Mouse (Mus musculus) erythroblast, embryonic 14.5 days (primary cell): Measurements from ENCODE around the gene Fez2. TPM values are rescaled to one million over a fixed set of nuclear protein-coding genes. Genes with fewer than 3 reads are reported as not detected.

Experiments
- H3K27me3 ChIP-seq: 2 replicates; pipeline ENCODE4 v1.6.1; 2012; ENCODE audit warnings: inconsistent platforms; ENCODE audit not compliant: control insufficient read depth
- H3K36me3 ChIP-seq: 2 replicates; pipeline ENCODE4 v1.6.1; 2012; ENCODE audit warnings: mild to moderate bottlenecking, inconsistent platforms; ENCODE audit not compliant: control insufficient read depth
- H3K4me1 ChIP-seq: 2 replicates; pipeline ENCODE4 v1.6.1; 2012; ENCODE audit warnings: inconsistent platforms; ENCODE audit not compliant: control insufficient read depth
- H3K4me3 ChIP-seq: replicated peaks from 2 replicates; pipeline ENCODE3; 2012; ENCODE audit warnings: moderate library complexity, mild to moderate bottlenecking, inconsistent platforms
- H3K9me3 ChIP-seq: 2 replicates; pipeline ENCODE4 v1.6.1; 2012; ENCODE audit warnings: low read length, inconsistent platforms, mixed read lengths; ENCODE audit not compliant: control insufficient read depth
- GATA1 ChIP-seq: IDR thresholded peaks from 2 replicates; pipeline ENCODE4 v1.6.1; 2012; ENCODE audit warnings: low read length, inconsistent platforms, mixed read lengths
- TAL1 ChIP-seq: IDR thresholded peaks from 3 replicates; pipeline ENCODE4 v1.6.1; 2012; ENCODE audit warnings: low read length, inconsistent platforms, mixed read lengths
- polyA plus RNA-seq: library from polyadenylated mRNA; stranded (reverse); fragments of >175 nt; gene quantifications from 2 replicates; pipeline ENCODE4 v1.2.3, GENCODE M21; 2012

Fez2 gene
- polyA plus RNA-seq, 1 experiment, result 0.73 TPM

DNA sequence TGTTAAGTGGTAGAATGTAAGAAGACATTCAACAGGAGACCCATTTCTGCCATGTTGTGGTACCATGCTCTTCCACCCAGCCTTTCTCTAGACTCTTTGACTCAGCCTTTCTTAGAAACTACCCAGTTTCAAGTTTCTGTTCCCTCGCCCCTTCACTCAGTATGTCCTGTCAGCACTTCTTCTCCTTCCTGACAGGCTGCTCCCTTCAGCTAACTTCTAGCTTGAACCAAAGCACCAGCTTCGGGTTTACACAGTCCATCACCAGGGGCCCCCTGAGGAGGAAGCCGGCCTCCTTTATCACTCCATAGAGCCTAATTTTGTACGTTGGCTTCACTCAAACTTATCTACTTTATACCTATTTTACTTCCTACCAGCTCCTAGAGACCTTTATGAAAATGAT, 1.3 kb upstream of the Fez2 start:
- Histone ChIP-seq H3K9me3 (no peaks in the 10 kb centered on the region), H3K4me3 (no peak overlapping the region), H3K27me3 (no peaks in the 10 kb centered on the region), H3K4me1 (peaks cover 45% of the 10 kb centered on the region), H3K36me3 (no peaks in the 10 kb centered on the region; the same call in 1 of the 2 replicates)
- TF ChIP-seq GATA1, result no peak
- no peak for TF ChIP-seq TAL1

DNA sequence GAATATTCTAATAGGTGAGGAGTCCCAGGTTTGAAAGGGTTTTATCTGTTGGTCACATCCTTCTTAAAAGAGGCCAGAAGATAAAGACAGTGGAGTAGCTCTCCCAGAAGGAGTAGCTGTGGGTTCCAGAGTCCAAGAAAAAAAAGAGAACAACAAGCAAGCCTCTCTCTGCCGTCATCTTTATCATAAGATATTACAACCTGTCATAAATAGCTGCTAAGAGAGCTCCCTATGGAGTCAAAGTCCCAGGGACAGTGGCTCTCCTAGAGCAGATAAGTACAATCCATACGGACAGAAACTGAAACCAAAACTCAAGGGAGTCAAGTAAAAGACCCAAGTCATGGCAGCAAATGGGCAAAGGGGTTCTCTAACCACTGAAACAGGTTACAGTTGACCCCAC, 2.7 kb downstream of the Fez2 start:
- no peak overlapping the region for H3K4me3 ChIP-seq
- no peak for TF ChIP-seq GATA1
- no peak for TF ChIP-seq TAL1

DNA sequence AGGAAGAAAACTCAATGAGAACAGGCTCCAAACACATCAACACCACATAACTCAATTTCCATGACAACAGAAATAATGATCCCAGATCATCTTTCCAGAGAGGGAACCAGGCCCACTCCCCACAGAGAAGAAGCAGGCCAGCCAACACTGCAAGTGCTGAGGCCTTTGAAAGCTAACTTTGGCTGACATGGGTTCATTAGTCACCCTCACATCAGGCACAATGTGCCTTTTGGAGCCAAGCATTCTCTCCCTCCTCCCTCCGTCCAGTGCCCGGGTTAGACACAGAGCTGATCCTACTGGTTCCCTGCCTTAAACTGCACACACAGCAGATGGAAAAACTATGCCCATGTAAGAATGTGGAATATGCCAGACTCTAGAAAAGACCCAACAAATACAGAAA, 8.1 kb downstream of the Fez2 start:
- TF ChIP-seq GATA1 (no peak), TAL1 (no peak)
- no peaks in the 10 kb centered on the region for H3K9me3 ChIP-seq
- peaks cover 4% of the 10 kb centered on the region for H3K4me1 ChIP-seq
- peaks cover 41% of the 10 kb centered on the region for H3K36me3 ChIP-seq
- H3K27me3 ChIP-seq, result no peaks in the 10 kb centered on the region
- H3K4me3 ChIP-seq, result no peak overlapping the region

More for the DNA sequence above, 2.7 kb downstream of the Fez2 start:
- H3K9me3 ChIP-seq, result no peaks in the 10 kb centered on the region
- peaks cover 45% of the 10 kb centered on the region for H3K4me1 ChIP-seq
- no peaks in the 10 kb centered on the region for H3K27me3 ChIP-seq
- peaks cover 23% of the 10 kb centered on the region for H3K36me3 ChIP-seq

DNA sequence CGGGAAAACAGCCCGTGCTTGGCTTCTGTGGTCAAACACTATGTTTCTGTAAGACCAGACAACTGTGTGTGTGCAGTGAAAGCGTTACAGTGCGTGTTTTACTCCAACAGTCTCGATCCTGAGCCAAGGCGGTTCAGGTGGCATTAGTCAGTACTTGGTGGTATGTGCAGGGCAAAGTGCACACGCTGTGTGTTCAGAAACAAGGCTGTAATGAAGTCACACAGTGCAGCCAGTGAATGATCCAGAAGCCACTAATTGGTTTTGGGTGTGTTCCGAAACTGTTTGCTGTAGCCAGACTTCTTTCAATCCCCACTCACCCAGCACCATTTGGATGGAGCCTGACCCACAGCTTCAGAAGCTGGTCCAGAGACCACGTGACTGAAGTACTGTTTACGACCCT, 9.6 kb downstream of the Fez2 start:
- peaks cover 54% of the 10 kb centered on the region for H3K36me3 ChIP-seq

DNA sequence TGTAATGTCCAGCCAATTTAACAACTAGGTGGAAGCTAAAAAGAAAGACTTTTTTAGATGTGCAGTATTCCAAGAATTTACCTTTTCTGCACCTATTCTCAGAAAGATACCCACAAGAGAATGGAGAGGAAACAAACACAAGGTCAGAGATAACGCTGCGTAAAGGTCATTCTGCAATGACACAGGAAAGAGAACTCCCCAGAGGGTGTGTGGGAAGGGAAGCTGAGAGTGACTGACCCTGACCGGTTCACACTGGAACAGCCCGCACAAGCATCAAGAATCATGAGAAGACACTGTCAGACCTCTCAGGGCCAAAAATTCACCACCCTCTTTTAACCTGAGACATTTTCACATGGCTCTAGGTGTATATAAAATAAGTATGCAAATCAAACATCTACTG, 10.4 kb downstream of the Fez2 start:
- peaks cover 54% of the 10 kb centered on the region for H3K36me3 ChIP-seq
- H3K27me3 ChIP-seq, result no peaks in the 10 kb centered on the region
- H3K9me3 ChIP-seq, result no peaks in the 10 kb centered on the region
- no peak overlapping the region for H3K4me3 ChIP-seq
- no peaks in the 10 kb centered on the region; the same call in none of the 2 replicates for H3K4me1 ChIP-seq
- TF ChIP-seq TAL1 (no peak), GATA1 (no peak)

More for the DNA sequence above, 9.6 kb downstream of the Fez2 start:
- Histone ChIP-seq H3K9me3 (no peaks in the 10 kb centered on the region), H3K4me1 (no peaks in the 10 kb centered on the region; the same call in 1 of the 2 replicates), H3K4me3 (no peak overlapping the region), H3K27me3 (no peaks in the 10 kb centered on the region)
- TF ChIP-seq GATA1 (no peak), TAL1 (no peak)

DNA sequence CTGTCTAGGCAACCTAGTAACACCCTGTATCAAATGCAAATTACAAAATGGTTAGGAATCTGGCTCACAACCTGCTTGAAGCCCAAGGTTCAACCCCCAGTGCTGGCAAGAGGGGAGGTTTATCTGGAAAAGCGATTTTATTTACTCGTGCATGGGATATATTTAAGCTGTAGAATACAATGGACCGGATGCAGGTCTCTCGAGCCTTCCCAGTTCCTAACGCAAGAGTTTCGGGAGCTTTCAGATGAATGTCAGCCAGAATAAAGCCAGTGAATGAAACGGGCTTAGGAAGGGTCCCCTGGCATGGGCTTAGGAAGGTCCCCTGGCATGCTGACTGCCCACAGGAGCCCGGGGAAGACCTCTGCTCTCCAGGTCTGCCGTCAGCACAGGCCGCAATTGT, 11.1 kb downstream of the Fez2 start:
- Histone ChIP-seq H3K36me3 (peaks cover 53% of the 10 kb centered on the region), H3K9me3 (no peaks in the 10 kb centered on the region), H3K4me1 (no peaks in the 10 kb centered on the region; the same call in none of the 2 replicates), H3K4me3 (no peak overlapping the region), H3K27me3 (no peaks in the 10 kb centered on the region)
- TF ChIP-seq GATA1, result no peak
- TF ChIP-seq TAL1, result no peak

DNA sequence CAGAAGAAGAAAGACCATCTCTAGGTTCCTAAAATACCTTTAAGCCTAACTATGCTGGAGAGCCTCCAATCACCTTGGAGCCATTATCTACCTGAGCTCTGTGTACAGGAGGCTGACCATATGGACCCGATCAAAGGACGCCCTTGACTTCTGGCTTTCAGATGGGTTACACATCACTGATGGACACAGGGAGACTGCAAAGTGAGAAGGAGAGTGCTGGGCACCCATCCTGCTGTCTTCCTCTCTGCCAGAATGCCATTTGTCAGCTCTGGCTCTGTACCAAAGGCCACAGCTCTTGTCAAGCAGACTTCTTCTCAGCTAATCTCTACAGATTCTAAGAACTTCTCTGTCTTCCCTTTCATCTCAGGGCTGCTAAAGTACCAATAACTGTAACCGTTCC, 12.6 kb downstream of the Fez2 start:
- TF ChIP-seq TAL1 (no peak), GATA1 (no peak)
- peaks cover 11% of the 10 kb centered on the region for H3K4me1 ChIP-seq
- H3K27me3 ChIP-seq, result no peaks in the 10 kb centered on the region
- no peaks in the 10 kb centered on the region for H3K9me3 ChIP-seq
- peaks cover 55% of the 10 kb centered on the region for H3K36me3 ChIP-seq
- no peak overlapping the region for H3K4me3 ChIP-seq

DNA sequence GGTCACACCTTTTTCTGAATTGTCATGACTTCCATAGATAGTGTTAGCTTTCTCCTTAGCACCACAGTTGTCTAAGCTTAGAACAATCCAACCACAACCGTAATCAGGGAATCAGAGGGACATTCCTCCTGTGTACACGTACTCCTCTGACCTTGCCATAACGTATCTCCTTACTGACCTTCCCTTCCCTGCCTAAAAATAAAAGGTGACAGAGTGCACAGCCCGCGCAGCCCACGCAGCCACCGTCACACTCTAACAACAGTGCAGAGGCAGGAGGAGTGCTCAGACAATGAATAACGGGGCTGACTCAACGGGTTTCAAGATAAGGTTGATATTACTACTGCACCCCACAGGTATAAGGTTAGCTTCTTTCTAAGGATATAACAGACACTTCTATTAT, 14.1 kb downstream of the Fez2 start:
- Histone ChIP-seq H3K4me3 (no peak overlapping the region), H3K9me3 (no peaks in the 10 kb centered on the region), H3K4me1 (peaks cover 20% of the 10 kb centered on the region), H3K27me3 (no peaks in the 10 kb centered on the region), H3K36me3 (peaks cover 55% of the 10 kb centered on the region)
- TF ChIP-seq TAL1 (no peak), GATA1 (no peak)

DNA sequence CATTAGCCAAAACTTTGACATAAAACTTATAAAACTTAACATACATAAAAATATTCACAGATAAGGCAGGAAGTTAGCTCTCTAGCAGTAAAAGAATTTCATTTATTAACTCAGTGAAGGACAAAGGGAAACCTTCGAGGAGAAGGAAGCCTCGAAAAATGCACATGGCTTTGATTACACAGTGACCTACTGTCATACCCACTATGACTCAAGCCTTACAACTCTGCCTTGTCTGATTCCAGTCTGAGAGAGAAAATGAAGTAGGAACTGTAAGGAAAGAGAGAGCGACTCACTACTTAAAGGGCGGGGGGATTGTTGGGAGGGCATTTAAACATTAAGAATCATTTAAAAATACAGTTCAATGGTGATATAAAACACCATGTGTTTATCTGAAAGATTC, 14.7 kb downstream of the Fez2 start:
- Histone ChIP-seq H3K36me3 (peaks cover 54% of the 10 kb centered on the region), H3K4me1 (peaks cover 20% of the 10 kb centered on the region), H3K27me3 (no peaks in the 10 kb centered on the region), H3K9me3 (no peaks in the 10 kb centered on the region), H3K4me3 (no peak overlapping the region)
- no peak for TF ChIP-seq GATA1
- TF ChIP-seq TAL1, result no peak

DNA sequence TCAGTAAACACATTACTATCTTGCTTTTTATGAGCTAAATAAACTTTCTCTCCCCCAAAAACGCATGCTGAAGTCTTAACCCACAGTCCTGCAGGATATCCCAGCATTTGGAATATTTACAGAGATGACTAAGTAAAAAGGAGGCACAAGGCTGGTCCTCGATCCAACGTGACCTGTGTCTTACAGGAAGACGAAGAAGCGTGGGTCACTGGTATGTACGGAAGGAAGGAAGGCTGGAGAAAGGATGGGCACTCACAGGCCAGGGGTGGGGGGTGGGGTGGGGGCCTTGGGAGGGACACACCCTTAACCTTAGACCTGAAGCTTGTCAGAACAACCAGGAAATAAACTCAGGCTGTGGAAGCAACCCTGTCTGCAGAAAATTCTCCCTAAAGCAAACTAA, 15.8 kb downstream of the Fez2 start:
- Histone ChIP-seq H3K27me3 (no peaks in the 10 kb centered on the region), H3K36me3 (peaks cover 58% of the 10 kb centered on the region), H3K4me3 (no peak overlapping the region), H3K9me3 (no peaks in the 10 kb centered on the region), H3K4me1 (peaks cover 22% of the 10 kb centered on the region)
- TF ChIP-seq TAL1, result no peak
- TF ChIP-seq GATA1, result no peak
